Mouse (Mus musculus): ENCODE results near the gene Sgcb. TPM values are rescaled to one million over a fixed set of nuclear protein-coding genes. Genes with fewer than 3 reads are reported as not detected.

Gene Sgcb
- polyA plus RNA-seq, 1 experiment from 2014 or later: 29.7 TPM

GRCm38 (mm10) chr5:73651855-73652201, 4.2 kb upstream of the Sgcb start:
- Histone ChIP-seq H3K36me3 (ENCODE audit: inconsistent target) (no peaks in the 10 kb centered on the region), H3K79me2 (ENCODE audit: inconsistent target) (no peaks in the 10 kb centered on the region), H3K27ac (no peak overlapping the region), H3K4me3 (ENCODE audit: inconsistent target) (no peak overlapping the region)
- 7% methylated on average over 4 of the region's 4 CpGs for WGBS (ENCODE audit: missing documents)

- Histone ChIP-seq H3K27ac (no peak within 1 kb of the TSS), H3K79me2 (ENCODE audit: inconsistent target) (no peaks in the 10 kb centered on the region; the same call in 1 of the 2 replicates), H3K4me3 (ENCODE audit: inconsistent target) (peak within 1 kb of the TSS; percentile 59), H3K36me3 (ENCODE audit: inconsistent target) (no peaks in the 10 kb centered on the region)
- 1% methylated on average over 55 of the region's 57 CpGs for WGBS (ENCODE audit: missing documents)
Measured at GRCm38 (mm10) chr5:73651061-73651854, 3.7 kb upstream of the Sgcb start, which contains the start of gene Spata18. TSS of gene Spata18 (plus strand) at chr5:73651379.

GRCm38 (mm10) chr5:73650365-73650964, 2.9 kb upstream of the Sgcb start:
- Histone ChIP-seq H3K36me3 (ENCODE audit: inconsistent target) (no peaks in the 10 kb centered on the region), H3K27ac (no peak overlapping the region), H3K4me3 (ENCODE audit: inconsistent target) (peak overlapping the region; percentile 59), H3K79me2 (ENCODE audit: inconsistent target) (no peaks in the 10 kb centered on the region; the same call in 1 of the 2 replicates)
- WGBS (ENCODE audit: missing documents): 0% methylated on average over 14 of the region's 15 CpGs

- Histone ChIP-seq H3K36me3 (ENCODE audit: inconsistent target) (peaks cover 36% of the 10 kb centered on the region), H3K79me2 (ENCODE audit: inconsistent target) (no peaks in the 10 kb centered on the region; the same call in 1 of the 2 replicates)
- WGBS (ENCODE audit: missing documents): 96% methylated on average over 4 of the region's 4 CpGs
Measured at GRCm38 (mm10) chr5:73642091-73642490, 5.5 kb downstream of the Sgcb start.

GRCm38 (mm10) chr5:73641058-73641457, 6.5 kb downstream of the Sgcb start:
- Histone ChIP-seq H3K79me2 (ENCODE audit: inconsistent target) (no peaks in the 10 kb centered on the region; the same call in 1 of the 2 replicates), H3K4me3 (ENCODE audit: inconsistent target) (no peak overlapping the region), H3K36me3 (ENCODE audit: inconsistent target) (peaks cover 45% of the 10 kb centered on the region), H3K27ac (no peak overlapping the region)
- 96% methylated on average over 3 of the region's 3 CpGs for WGBS (ENCODE audit: missing documents)

More at GRCm38 (mm10) chr5:73642091-73642490, 5.5 kb downstream of the Sgcb start:
- H3K4me3 ChIP-seq (ENCODE audit: inconsistent target): no peak overlapping the region
- no peak overlapping the region for H3K27ac ChIP-seq

- no peaks in the 10 kb centered on the region for H3K79me2 ChIP-seq (ENCODE audit: inconsistent target)
- no peak overlapping the region for H3K27ac ChIP-seq
- H3K36me3 ChIP-seq (ENCODE audit: inconsistent target): peaks cover 63% of the 10 kb centered on the region
- no peak overlapping the region for H3K4me3 ChIP-seq (ENCODE audit: inconsistent target)
- 67% methylated on average over 8 of the region's 8 CpGs for WGBS (ENCODE audit: missing documents)
Measured at GRCm38 (mm10) chr5:73637337-73638107, 10.1 kb downstream of the Sgcb start.

GRCm38 (mm10) chr5:73633141-73633540, 14.4 kb downstream of the Sgcb start:
- Histone ChIP-seq H3K4me3 (ENCODE audit: inconsistent target) (no peak overlapping the region), H3K79me2 (ENCODE audit: inconsistent target) (no peaks in the 10 kb centered on the region), H3K36me3 (ENCODE audit: inconsistent target) (peaks cover 33% of the 10 kb centered on the region), H3K27ac (no peak overlapping the region)
- WGBS (ENCODE audit: missing documents): 61% methylated on average over 8 of the region's 8 CpGs

GRCm38 (mm10) chr5:73632291-73632690, 15.3 kb downstream of the Sgcb start, which contains the start of gene Lrrc66:
TSS of gene Lrrc66 (minus strand) at chr5:73632526.
- no peak within 1 kb of the TSS for H3K4me3 ChIP-seq (ENCODE audit: inconsistent target)
- H3K27ac ChIP-seq: no peak within 1 kb of the TSS
- WGBS (ENCODE audit: missing documents): 89% methylated on average over 8 of the region's 8 CpGs
- H3K36me3 ChIP-seq (ENCODE audit: inconsistent target): peaks cover 32% of the 10 kb centered on the region
- H3K79me2 ChIP-seq (ENCODE audit: inconsistent target): no peaks in the 10 kb centered on the region

- Histone ChIP-seq H3K4me3 (ENCODE audit: inconsistent target) (no peak overlapping the region), H3K27ac (peak overlapping the region; percentile 51), H3K36me3 (ENCODE audit: inconsistent target) (peaks cover 23% of the 10 kb centered on the region), H3K79me2 (ENCODE audit: inconsistent target) (no peaks in the 10 kb centered on the region)
- 83% methylated on average over 9 of the region's 10 CpGs for WGBS (ENCODE audit: missing documents)
Measured at GRCm38 (mm10) chr5:73631001-73631558, 16.5 kb downstream of the Sgcb start.

- Histone ChIP-seq H3K36me3 (ENCODE audit: inconsistent target) (peaks cover 14% of the 10 kb centered on the region), H3K79me2 (ENCODE audit: inconsistent target) (no peaks in the 10 kb centered on the region), H3K4me3 (ENCODE audit: inconsistent target) (no peak overlapping the region), H3K27ac (peak overlapping the region; percentile 51)
- WGBS (ENCODE audit: missing documents): 0% methylated on average over 5 of the region's 5 CpGs
Measured at GRCm38 (mm10) chr5:73630141-73630540, 17.4 kb downstream of the Sgcb start.

- Histone ChIP-seq H3K36me3 (ENCODE audit: inconsistent target) (no peaks in the 10 kb centered on the region), H3K4me3 (ENCODE audit: inconsistent target) (no peak overlapping the region), H3K79me2 (ENCODE audit: inconsistent target) (no peaks in the 10 kb centered on the region), H3K27ac (no peak overlapping the region)
- WGBS (ENCODE audit: missing documents): 92% methylated on average over 15 of the region's 15 CpGs
Measured at GRCm38 (mm10) chr5:73627991-73628390, 19.6 kb downstream of the Sgcb start.

GRCm38 (mm10) chr5:73627559-73627958, 20.0 kb downstream of the Sgcb start:
- 95% methylated on average over 4 of the region's 4 CpGs for WGBS (ENCODE audit: missing documents)
- Histone ChIP-seq H3K4me3 (ENCODE audit: inconsistent target) (no peak overlapping the region), H3K36me3 (ENCODE audit: inconsistent target) (no peaks in the 10 kb centered on the region), H3K27ac (no peak overlapping the region), H3K79me2 (ENCODE audit: inconsistent target) (no peaks in the 10 kb centered on the region)

GRCm38 (mm10) chr5:73626842-73627241, 20.7 kb downstream of the Sgcb start:
- no peaks in the 10 kb centered on the region for H3K79me2 ChIP-seq (ENCODE audit: inconsistent target)

GRCm38 (mm10) chr5:73625505-73625904, 22.1 kb downstream of the Sgcb start:
- WGBS (ENCODE audit: missing documents): 71% methylated on average over 1 of the region's 1 CpGs
- no peaks in the 10 kb centered on the region for H3K36me3 ChIP-seq (ENCODE audit: inconsistent target)
- no peak overlapping the region for H3K4me3 ChIP-seq (ENCODE audit: inconsistent target)
- H3K27ac ChIP-seq: no peak overlapping the region
- H3K79me2 ChIP-seq (ENCODE audit: inconsistent target): no peaks in the 10 kb centered on the region

More at GRCm38 (mm10) chr5:73626842-73627241, 20.7 kb downstream of the Sgcb start:
- Histone ChIP-seq H3K36me3 (ENCODE audit: inconsistent target) (no peaks in the 10 kb centered on the region), H3K4me3 (ENCODE audit: inconsistent target) (no peak overlapping the region), H3K27ac (no peak overlapping the region)
- WGBS (ENCODE audit: missing documents): 98% methylated on average over 7 of the region's 7 CpGs
